Mouse (Mus musculus) erythroblast, embryonic 14.5 days (primary cell): ENCODE data around the gene Mpped2.

ENCODE experiments used
- GATA1 ChIP-seq: IDR thresholded peaks from 2 replicates; pipeline ENCODE4 v1.6.1; 2012; ENCODE audit warnings: low read length, inconsistent platforms, mixed read lengths
- TAL1 ChIP-seq: IDR thresholded peaks from 3 replicates; pipeline ENCODE4 v1.6.1; 2012; ENCODE audit warnings: low read length, inconsistent platforms, mixed read lengths

- no peak for TF ChIP-seq GATA1
- no peak for TF ChIP-seq TAL1
These were observed 54.3 kb downstream of the Mpped2 start for GRCm38 (mm10) chr2:106747342-106747741.
